Mouse (Mus musculus): ENCODE data around the gene Med7. TPM values are rescaled to one million over a fixed set of nuclear protein-coding genes. Genes with fewer than 3 reads are reported as not detected.

Med7 gene
- polyA plus RNA-seq, 1 experiment from 2014 or later, result 59.8 TPM

DNA sequence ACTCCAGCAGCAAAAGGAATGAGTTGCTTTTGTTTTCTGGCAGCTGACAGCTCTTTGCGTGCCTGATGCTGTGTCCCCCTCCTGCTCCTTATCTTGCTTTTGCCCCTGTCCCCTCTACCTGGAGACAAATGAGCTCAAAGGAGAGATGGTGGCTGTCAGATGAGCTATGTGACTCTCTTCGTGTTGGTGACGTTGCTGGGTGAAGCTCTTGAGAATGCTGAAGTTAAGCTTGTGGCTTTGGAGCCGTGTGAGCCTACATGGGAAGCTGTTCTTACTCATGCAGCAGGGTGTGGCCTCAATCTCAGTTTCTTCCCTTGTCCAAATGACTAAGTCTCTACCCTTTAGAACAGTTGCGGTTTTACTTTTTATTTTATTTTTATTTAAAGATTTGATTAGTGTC, 25.2 kb downstream of the Med7 start:
- Histone ChIP-seq H3K4me1 (ENCODE audit: control insufficient read depth, insufficient read depth, low read depth, low read length) (no peaks in the 10 kb centered on the region), H3K9me3 (ENCODE audit: control insufficient read depth, low read length) (no peaks in the 10 kb centered on the region), H3K27ac (ENCODE audit: low read depth, low read length) (no peak overlapping the region), H3K4me2 (ENCODE audit: low read length) (no peak overlapping the region), H3K4me3 (ENCODE audit: low read length) (no peak overlapping the region), H3K27me3 (replicated peaks; ENCODE audit: control insufficient read depth, insufficient read depth, low read length) (no peaks in the 10 kb centered on the region), H3K9ac (ENCODE audit: low read depth, low read length) (no peak overlapping the region), H3K36me3 (ENCODE audit: control insufficient read depth, insufficient read depth, low read length) (no peaks in the 10 kb centered on the region)
- no peak for ATAC-seq
- WGBS, result 75% methylated on average over 5 of the region's 5 CpGs

DNA sequence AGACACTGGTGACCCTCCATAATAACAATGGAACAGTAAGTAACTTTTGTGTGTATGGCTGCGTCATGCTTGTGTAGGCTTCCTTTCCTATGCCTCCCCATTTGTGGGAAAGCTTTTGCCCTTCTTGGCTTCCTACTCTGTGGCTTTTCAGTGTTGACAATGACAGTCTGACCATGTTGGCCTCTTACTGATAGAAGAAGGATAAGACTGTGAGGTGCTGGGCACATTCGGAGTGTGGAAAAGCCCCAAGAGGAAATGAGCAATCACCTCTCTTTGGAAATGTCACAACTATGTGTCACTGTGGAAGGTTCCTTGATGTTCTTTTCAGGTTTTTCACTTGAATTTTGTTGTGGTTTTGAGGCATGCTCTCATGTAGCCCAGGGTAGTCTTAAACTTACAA, 30.2 kb downstream of the Med7 start:
- ATAC-seq, result no peak
- no peaks in the 10 kb centered on the region for H3K27me3 ChIP-seq (replicated peaks; ENCODE audit: control insufficient read depth, insufficient read depth, low read length)
- no peaks in the 10 kb centered on the region for H3K9me3 ChIP-seq (ENCODE audit: control insufficient read depth, low read length)
- no peaks in the 10 kb centered on the region for H3K36me3 ChIP-seq (ENCODE audit: control insufficient read depth, insufficient read depth, low read length)
- H3K4me3 ChIP-seq (ENCODE audit: low read length), result no peak overlapping the region
- 100% methylated on average over 2 of the region's 2 CpGs for WGBS
- H3K4me1 ChIP-seq (ENCODE audit: control insufficient read depth, insufficient read depth, low read depth, low read length), result no peaks in the 10 kb centered on the region
- no peak overlapping the region for H3K4me2 ChIP-seq (ENCODE audit: low read length)
- H3K9ac ChIP-seq (ENCODE audit: low read depth, low read length), result no peak overlapping the region
- H3K27ac ChIP-seq (ENCODE audit: low read depth, low read length), result no peak overlapping the region

DNA sequence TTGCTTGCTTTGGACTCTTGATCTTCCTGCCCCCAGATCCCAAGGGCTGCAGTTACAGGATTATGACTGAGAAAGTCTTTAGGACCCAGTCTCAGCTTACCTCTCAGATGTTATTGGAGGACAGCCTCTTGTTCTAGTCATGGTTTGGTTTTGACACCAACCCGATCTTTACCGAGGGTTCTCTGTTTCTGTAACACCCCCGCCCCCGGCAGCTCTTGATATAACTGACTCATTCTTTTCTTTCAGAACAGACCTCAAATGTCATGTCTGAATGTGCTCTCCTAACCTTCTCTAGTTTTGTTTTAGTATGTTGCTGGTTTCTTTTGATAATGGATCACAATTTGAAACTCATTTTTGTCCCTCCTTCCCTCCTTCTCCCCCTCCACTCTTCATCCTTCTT, 37.5 kb downstream of the Med7 start:
- ATAC-seq, result no peak
- H3K9me3 ChIP-seq (ENCODE audit: control insufficient read depth, low read length), result no peaks in the 10 kb centered on the region
- WGBS, result 93% methylated on average over 4 of the region's 4 CpGs

DNA sequence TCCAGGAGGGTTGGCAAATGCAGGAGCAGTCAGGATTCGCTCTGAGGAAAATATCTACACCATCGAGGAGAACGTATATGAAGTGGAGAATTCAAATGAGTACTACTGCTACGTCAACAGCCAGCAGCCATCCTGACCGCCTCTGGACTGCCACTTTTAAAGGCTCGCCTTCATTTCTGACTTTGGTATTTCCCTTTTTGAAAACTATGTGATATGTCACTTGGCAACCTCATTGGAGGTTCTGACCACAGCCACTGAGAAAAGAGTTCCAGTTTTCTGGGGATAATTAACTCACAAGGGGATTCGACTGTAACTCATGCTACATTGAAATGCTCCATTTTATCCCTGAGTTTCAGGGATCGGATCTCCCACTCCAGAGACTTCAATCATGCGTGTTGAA, 42.6 kb downstream of the Med7 start:
- 90% methylated on average over 9 of the region's 9 CpGs for WGBS
- Histone ChIP-seq H3K9ac (ENCODE audit: low read depth, low read length) (no peak overlapping the region), H3K4me3 (ENCODE audit: low read length) (no peak overlapping the region), H3K27me3 (replicated peaks; ENCODE audit: control insufficient read depth, insufficient read depth, low read length) (no peaks in the 10 kb centered on the region), H3K4me1 (ENCODE audit: control insufficient read depth, insufficient read depth, low read depth, low read length) (no peaks in the 10 kb centered on the region), H3K36me3 (ENCODE audit: control insufficient read depth, insufficient read depth, low read length) (no peaks in the 10 kb centered on the region), H3K9me3 (ENCODE audit: control insufficient read depth, low read length) (no peaks in the 10 kb centered on the region), H3K4me2 (ENCODE audit: low read length) (no peak overlapping the region), H3K27ac (ENCODE audit: low read depth, low read length) (no peak overlapping the region)
- ATAC-seq, result no peak

More for the DNA sequence above, 37.5 kb downstream of the Med7 start:
- no peak overlapping the region for H3K4me2 ChIP-seq (ENCODE audit: low read length)
- H3K36me3 ChIP-seq (ENCODE audit: control insufficient read depth, insufficient read depth, low read length), result no peaks in the 10 kb centered on the region
- H3K9ac ChIP-seq (ENCODE audit: low read depth, low read length), result no peak overlapping the region
- no peak overlapping the region for H3K4me3 ChIP-seq (ENCODE audit: low read length)
- no peaks in the 10 kb centered on the region for H3K27me3 ChIP-seq (replicated peaks; ENCODE audit: control insufficient read depth, insufficient read depth, low read length)
- H3K27ac ChIP-seq (ENCODE audit: low read depth, low read length), result no peak overlapping the region
- no peaks in the 10 kb centered on the region for H3K4me1 ChIP-seq (ENCODE audit: control insufficient read depth, insufficient read depth, low read depth, low read length)

DNA sequence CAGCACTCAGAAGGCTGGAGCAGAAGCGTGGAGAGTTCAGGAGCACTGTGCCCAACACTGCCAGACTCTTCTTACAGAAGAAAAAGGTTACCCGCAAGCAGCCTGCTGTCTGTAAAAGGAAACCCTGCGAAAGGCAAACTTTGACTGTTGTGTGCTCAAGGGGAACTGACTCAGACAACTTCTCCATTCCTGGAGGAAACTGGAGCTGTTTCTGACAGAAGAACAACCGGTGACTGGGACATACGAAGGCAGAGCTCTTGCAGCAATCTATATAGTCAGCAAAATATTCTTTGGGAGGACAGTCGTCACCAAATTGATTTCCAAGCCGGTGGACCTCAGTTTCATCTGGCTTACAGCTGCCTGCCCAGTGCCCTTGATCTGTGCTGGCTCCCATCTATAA, 43.8 kb downstream of the Med7 start:
- H3K27me3 ChIP-seq (replicated peaks; ENCODE audit: control insufficient read depth, insufficient read depth, low read length), result no peaks in the 10 kb centered on the region
- 82% methylated on average over 7 of the region's 7 CpGs for WGBS
- no peaks in the 10 kb centered on the region for H3K4me1 ChIP-seq (ENCODE audit: control insufficient read depth, insufficient read depth, low read depth, low read length)

DNA sequence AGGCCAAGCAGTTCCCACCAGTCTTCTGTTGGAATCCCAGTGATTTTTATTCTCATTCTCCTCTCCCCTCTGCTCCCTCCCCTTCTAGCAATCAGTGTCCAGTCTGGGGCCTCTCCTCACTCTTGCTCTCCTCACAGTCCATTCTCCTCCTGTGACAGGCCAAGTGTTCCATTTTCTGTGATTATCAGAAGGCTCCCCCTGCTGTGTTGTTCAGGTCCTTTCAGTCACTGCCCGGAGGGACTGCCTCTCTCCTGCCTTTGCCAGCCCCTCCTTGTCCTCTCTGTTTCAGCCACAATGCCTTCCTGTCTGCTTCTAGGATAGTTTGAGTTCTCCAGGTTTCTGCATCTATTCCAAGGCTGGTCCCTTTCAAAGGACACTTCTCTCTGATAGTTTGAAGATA, 51.5 kb downstream of the Med7 start:
- Histone ChIP-seq H3K9ac (ENCODE audit: low read depth, low read length) (no peak overlapping the region), H3K36me3 (ENCODE audit: control insufficient read depth, insufficient read depth, low read length) (no peaks in the 10 kb centered on the region), H3K9me3 (ENCODE audit: control insufficient read depth, low read length) (no peaks in the 10 kb centered on the region), H3K4me3 (ENCODE audit: low read length) (no peak overlapping the region), H3K4me2 (ENCODE audit: low read length) (no peak overlapping the region), H3K27me3 (replicated peaks; ENCODE audit: control insufficient read depth, insufficient read depth, low read length) (no peaks in the 10 kb centered on the region), H3K4me1 (ENCODE audit: control insufficient read depth, insufficient read depth, low read depth, low read length) (no peaks in the 10 kb centered on the region), H3K27ac (ENCODE audit: low read depth, low read length) (no peak overlapping the region)
- WGBS, result 0% methylated on average over 1 of the region's 1 CpGs
- ATAC-seq, result no peak

More for the DNA sequence above, 43.8 kb downstream of the Med7 start:
- no peaks in the 10 kb centered on the region for H3K36me3 ChIP-seq (ENCODE audit: control insufficient read depth, insufficient read depth, low read length)
- H3K4me3 ChIP-seq (ENCODE audit: low read length), result no peak overlapping the region
- H3K4me2 ChIP-seq (ENCODE audit: low read length), result no peak overlapping the region
- no peak overlapping the region for H3K27ac ChIP-seq (ENCODE audit: low read depth, low read length)
- H3K9ac ChIP-seq (ENCODE audit: low read depth, low read length), result no peak overlapping the region
- no peak for ATAC-seq
- no peaks in the 10 kb centered on the region for H3K9me3 ChIP-seq (ENCODE audit: control insufficient read depth, low read length)

DNA sequence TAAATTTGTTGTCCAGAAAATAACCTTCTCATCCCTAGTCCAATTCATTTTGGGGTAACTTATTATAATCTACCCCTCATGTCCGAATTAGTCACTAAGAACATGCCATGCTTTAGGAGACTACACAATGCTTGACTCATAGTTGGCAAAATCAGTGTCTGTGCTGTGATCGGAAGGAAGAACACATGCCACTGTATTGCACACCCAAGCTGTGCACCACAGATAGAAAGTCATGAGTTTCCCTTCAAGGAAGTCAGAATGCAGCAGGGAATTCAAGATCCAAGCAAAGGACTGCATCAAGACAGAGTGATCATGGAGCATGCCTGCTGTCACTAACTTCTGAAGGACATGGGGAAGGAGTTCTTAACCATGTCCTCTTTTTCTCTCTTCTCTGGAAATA, 51.9 kb downstream of the Med7 start:
- WGBS, result 90% methylated on average over 2 of the region's 2 CpGs
- Histone ChIP-seq H3K4me1 (ENCODE audit: control insufficient read depth, insufficient read depth, low read depth, low read length) (no peaks in the 10 kb centered on the region), H3K4me2 (ENCODE audit: low read length) (no peak overlapping the region), H3K27ac (ENCODE audit: low read depth, low read length) (no peak overlapping the region), H3K36me3 (ENCODE audit: control insufficient read depth, insufficient read depth, low read length) (no peaks in the 10 kb centered on the region), H3K27me3 (replicated peaks; ENCODE audit: control insufficient read depth, insufficient read depth, low read length) (no peaks in the 10 kb centered on the region), H3K9me3 (ENCODE audit: control insufficient read depth, low read length) (no peaks in the 10 kb centered on the region), H3K9ac (ENCODE audit: low read depth, low read length) (no peak overlapping the region), H3K4me3 (ENCODE audit: low read length) (no peak overlapping the region)
- no peak for ATAC-seq

Other genes with a start within 250 kb of the Med7 start
- 2.7 and 3.8 TPM in 2 replicates for gene Fndc9, start 201.4 kb upstream of the Med7 start, polyA plus RNA-seq (2015; fragmentation: Nextera tagmentation; extraction: Ambion mirVana)
- gene Cyfip2, start 124.1 kb upstream of the Med7 start, polyA plus RNA-seq (2015; fragmentation: Nextera tagmentation; extraction: Ambion mirVana), result 92.0 and 103 TPM in 2 replicates
- 0.09 TPM in 1 of 2 replicates, not detected in the other for gene Itk, start 47.4 kb upstream of the Med7 start, polyA plus RNA-seq (2015; fragmentation: Nextera tagmentation; extraction: Ambion mirVana)
- not detected in 2 replicates for gene Fam71b, start 40.4 kb upstream of the Med7 start, polyA plus RNA-seq (2015; fragmentation: Nextera tagmentation; extraction: Ambion mirVana)
- 0.21 and 0.32 TPM in 2 replicates for gene Havcr2, start 18.0 kb downstream of the Med7 start, polyA plus RNA-seq (2015; fragmentation: Nextera tagmentation; extraction: Ambion mirVana)
- not detected in 2 replicates for gene Gm12169, start 87.3 kb downstream of the Med7 start, polyA plus RNA-seq (2015; fragmentation: Nextera tagmentation; extraction: Ambion mirVana)
- gene BC053393, start 134.6 kb downstream of the Med7 start, polyA plus RNA-seq (2015; fragmentation: Nextera tagmentation; extraction: Ambion mirVana), result not detected in 2 replicates
- gene Dppa1, start 192.3 kb downstream of the Med7 start, polyA plus RNA-seq (2015; fragmentation: Nextera tagmentation; extraction: Ambion mirVana), result not detected in 2 replicates

Measured in hindbrain, embryonic 16.5 days (tissue).